ENCODE assay signal across 9 mouse cellular contexts in the genomic region with DNA sequence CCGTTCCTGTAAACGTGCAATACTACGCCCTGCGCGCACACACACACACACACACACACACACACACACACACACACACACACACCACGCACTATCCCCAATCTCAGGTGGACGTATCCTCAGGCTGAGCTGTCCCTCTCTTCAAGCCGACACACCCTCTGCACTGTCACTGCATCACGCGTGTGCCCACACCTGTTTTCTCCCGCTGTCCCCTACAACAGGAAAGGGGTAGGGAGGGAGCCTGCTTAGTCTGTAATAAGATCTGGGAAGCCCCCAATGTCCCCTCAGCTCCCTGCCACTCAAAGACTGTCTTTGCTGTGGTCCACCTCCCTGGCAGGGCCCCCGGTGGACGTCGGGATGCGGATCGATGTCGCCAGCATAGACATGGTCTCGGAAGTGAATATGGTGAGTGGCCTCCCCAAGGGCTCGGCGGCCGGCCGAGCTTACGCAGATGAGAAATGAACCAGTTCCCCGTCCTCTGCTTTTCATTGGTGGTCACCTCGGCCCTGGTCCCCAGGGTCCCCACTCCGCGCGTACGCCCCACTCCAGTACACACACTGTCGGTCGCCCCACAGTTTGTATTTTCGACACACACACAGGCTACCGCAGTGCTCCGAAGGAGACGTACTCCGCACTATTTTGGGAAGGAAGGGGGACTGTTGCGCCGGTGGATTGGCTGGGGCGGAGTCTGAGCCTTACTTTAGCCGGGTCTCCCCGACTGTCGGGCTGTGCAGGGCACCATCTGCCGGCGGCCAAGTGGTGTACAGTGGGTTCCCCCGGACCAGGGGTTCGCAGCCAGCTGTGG. TPM values are rescaled to one million over a fixed set of nuclear protein-coding genes. Genes with fewer than 3 reads are reported as not detected.
DNase-seq lines count a peak whose midpoint lies in the region; ATAC-seq lines count a peak whose summit lies in the region.
"Had no signal": no experiment of that assay in that cellular context is flagged by ENCODE, and none has a peak within 500 bp of the region (broad histone marks: within the 10 kb centered on the region; RNA-seq: fewer than 3 reads in every experiment).

No protein-coding gene starts in this region.

- H3K36me3 ChIP-seq in intestine, embryonic 16.5 days (ENCODE audit: control insufficient read depth, insufficient read depth, low read length) = no peaks in the 10 kb centered on the region
- no peaks in the 10 kb centered on the region for H3K36me3 ChIP-seq in midbrain, embryonic 14.5 days (ENCODE audit: control insufficient read depth, insufficient read depth, low read length)

- DNase-seq in adrenal gland, postnatal 36 days = peak; percentile 55 to 70
- DNase-seq in embryo, embryonic 10.5 days (ENCODE audit: low spot score) = peak; percentile 71
- DNase-seq in gastrocnemius, postnatal 4 days (ENCODE audit: low spot score in 2 of 2) = peak; percentile 15 to 20
- DNase-seq in left cerebral cortex, postnatal 4 days = peak; percentile 68
- peak; percentile 81 for DNase-seq in midbrain, embryonic 14.5 days
- peak; percentile 51 for DNase-seq in telencephalon, adult 2 months (ENCODE audit: low read depth, low spot score)

- no peaks in the 10 kb centered on the region for H3K9me3 ChIP-seq in intestine, embryonic 16.5 days (ENCODE audit: control insufficient read depth, low read length)
- no peaks in the 10 kb centered on the region for H3K9me3 ChIP-seq in midbrain, embryonic 14.5 days (ENCODE audit: control insufficient read depth, low read length)

- intact Hi-C loops in left cerebral cortex, postnatal 4 days (cut with DNase I) = loop anchor here (10.0 kb wide), 1 partner anchor 196 kb away; no protein-coding TSS in a partner anchor

- no peak overlapping the region for H3K27ac ChIP-seq in intestine, embryonic 16.5 days (ENCODE audit: low read length)
- H3K27ac ChIP-seq in midbrain, embryonic 14.5 days (replicated peaks; ENCODE audit: low read depth, low read length) = peak overlapping the region; percentile 32; the same call in 1 of the 2 replicates

- peak overlapping the region; percentile 94 for H3K4me2 ChIP-seq in intestine, embryonic 16.5 days (ENCODE audit: low read depth, low read length)
- H3K4me2 ChIP-seq in midbrain, embryonic 14.5 days (ENCODE audit: low read length) = peak overlapping the region; percentile 91

- H3K4me1 ChIP-seq in intestine, embryonic 16.5 days (ENCODE audit: control insufficient read depth, insufficient read depth, low read length) = peaks cover 10% of the 10 kb centered on the region; the same call in 1 of the 2 replicates
- H3K4me1 ChIP-seq in midbrain, embryonic 14.5 days (ENCODE audit: control insufficient read depth, insufficient read depth, low read length) = 0 out of 2 replicates have a peak, but pooled peaks cover 4% of the 10 kb centered on the region

- peak; percentile 94 for ATAC-seq in intestine, embryonic 16.5 days
- peak; percentile 91 for ATAC-seq in midbrain, embryonic 14.5 days (ENCODE audit: low FRiP score, low TSS enrichment)
- no peak for ATAC-seq in CD4-positive, CD25-positive, alpha-beta regulatory T cell, adult 4 months

- WGBS in intestine, embryonic 16.5 days = under 1% methylated on average over 46 of the region's 46 CpGs
- under 1% methylated on average over 46 of the region's 46 CpGs for WGBS in midbrain, embryonic 14.5 days

- H3K4me3 ChIP-seq in intestine, embryonic 16.5 days (ENCODE audit: low read length) = peak overlapping the region; percentile 55
- H3K4me3 ChIP-seq in midbrain, embryonic 14.5 days (replicated peaks; ENCODE audit: low read depth, low read length) = peak overlapping the region; percentile 53
- H3K4me3 ChIP-seq: erythroblast, embryonic 14.5 days had no signal

- H3K27me3 ChIP-seq in intestine, embryonic 16.5 days (replicated peaks; ENCODE audit: control insufficient read depth, insufficient read depth, low read length) = no peaks in the 10 kb centered on the region; the same call in 1 of the 2 replicates
- no peaks in the 10 kb centered on the region for H3K27me3 ChIP-seq in midbrain, embryonic 14.5 days (ENCODE audit: control insufficient read depth, insufficient read depth, low read length)

- peak overlapping the region; percentile 62 for H3K9ac ChIP-seq in intestine, embryonic 16.5 days (ENCODE audit: low read depth, low read length)
- peak overlapping the region; percentile 54; the same call in 1 of the 2 replicates for H3K9ac ChIP-seq in midbrain, embryonic 14.5 days (replicated peaks; ENCODE audit: low read length)

RNA-seq across cellular contexts. Expression of a gene that starts 42.6 kb away (rescaled TPM):
- under 1 TPM; 0.10 to 0.13 TPM for total RNA-seq in adrenal gland, postnatal 36 days (2021)
- 1 to 10 TPM in 1 of 2 experiments, under 1 TPM in 1; 0.76 to 1.1 TPM for total RNA-seq in gastrocnemius, postnatal 4 days (2021)
- polyA plus RNA-seq in intestine, embryonic 16.5 days (2015; fragmentation: Nextera tagmentation; extraction: Ambion mirVana) = 2.5 and 3.2 TPM in 2 replicates
- 10 to 100 TPM; 22.1 to 23.9 TPM for total RNA-seq in left cerebral cortex, postnatal 4 days (2021)
- 11.3 and 15.1 TPM in 2 replicates for polyA plus RNA-seq in midbrain, embryonic 14.5 days (2014; fragmentation: Nextera tagmentation; extraction: Ambion mirVana)
- not detected for polyA plus RNA-seq in CD4-positive, CD25-positive, alpha-beta regulatory T cell, adult 4 months (2017; shearing (Covaris generic))
- polyA plus RNA-seq: erythroblast, embryonic 14.5 days had no signal

RNA-seq across cellular contexts. Expression of a gene that starts 42.8 kb away (rescaled TPM):
- total RNA-seq in adrenal gland, postnatal 36 days (2021) = under 1 TPM; 0.26 to 0.56 TPM
- total RNA-seq in gastrocnemius, postnatal 4 days (2021) = under 1 TPM in 1 of 2 experiments, not detected in 1; 0.03 TPM
- polyA plus RNA-seq in intestine, embryonic 16.5 days (2015; fragmentation: Nextera tagmentation; extraction: Ambion mirVana) = 0.35 and 0.43 TPM in 2 replicates
- 10 to 100 TPM; 47.5 to 52.3 TPM for total RNA-seq in left cerebral cortex, postnatal 4 days (2021)
- 18.8 and 23.4 TPM in 2 replicates for polyA plus RNA-seq in midbrain, embryonic 14.5 days (2014; fragmentation: Nextera tagmentation; extraction: Ambion mirVana)
- polyA plus RNA-seq in CD4-positive, CD25-positive, alpha-beta regulatory T cell, adult 4 months (2017; shearing (Covaris generic)) = under 1 TPM in 1 of 2 experiments, not detected in 1; 0.09 TPM
- polyA plus RNA-seq: erythroblast, embryonic 14.5 days had no signal

Comparison
In these comparisons a context has a peak if more than half of its experiments do, and no peak if none do; other contexts are left out.
1. DNase-seq: peak in every context shown above with its lines; median percentile 81 in midbrain, embryonic 14.5 days; 71 in embryo, embryonic 10.5 days; 68 in left cerebral cortex, postnatal 4 days; 62 in adrenal gland, postnatal 36 days; 51 in telencephalon, adult 2 months; 18 in gastrocnemius, postnatal 4 days.
2. RNA of a gene that starts 42.6 kb away (total RNA-seq): 22.1 to 23.9 TPM in left cerebral cortex, postnatal 4 days; 0.76 to 1.1 TPM in gastrocnemius, postnatal 4 days and 0.10 to 0.13 TPM in adrenal gland, postnatal 36 days; every median in the first group is over 10 times any median in the second.
3. RNA of a gene that starts 42.8 kb away (total RNA-seq): 47.5 to 52.3 TPM in left cerebral cortex, postnatal 4 days; 0.26 to 0.56 TPM in adrenal gland, postnatal 36 days and 0.03 TPM in gastrocnemius, postnatal 4 days; every median in the first group is over 10 times any median in the second.